Mouse (Mus musculus) heart, embryonic 13.5 days (tissue): ENCODE results near the gene Arhgap31. TPM values are rescaled to one million over a fixed set of nuclear protein-coding genes. Genes with fewer than 3 reads are reported as not detected.

Experiments used
- ATAC-seq: fragments of 200-750 bp; cut with Nextera tagmentation; 2 replicates; pipeline ENCODE4 v1.8.0; 2017; ENCODE audit warnings: moderate TSS enrichment; ENCODE audit not compliant: insufficient number of reproducible peaks, low FRiP score, low TSS enrichment; ENCODE audit errors: extremely low read depth
- H3K27ac ChIP-seq: fragments of 300-500 bp; sonication (generic); replicated peaks from 2 replicates; pipeline ENCODE4 v1.5.1; 2015; ENCODE audit warnings: moderate library complexity, mild to moderate bottlenecking, inconsistent platforms
- H3K27me3 ChIP-seq: fragments of 300-500 bp; sonication (generic); replicated peaks from 2 replicates; pipeline ENCODE4 v1.6.1; 2015; ENCODE audit warnings: mild to moderate bottlenecking, inconsistent platforms
- H3K36me3 ChIP-seq: fragments of 300-500 bp; sonication (generic); 2 replicates; pipeline ENCODE4 v1.6.1; 2015; ENCODE audit warnings: mild to moderate bottlenecking, inconsistent platforms
- H3K4me1 ChIP-seq: fragments of 300-500 bp; sonication (generic); 2 replicates; pipeline ENCODE4 v1.6.1; 2015; ENCODE audit warnings: inconsistent platforms
- H3K4me2 ChIP-seq: fragments of 300-500 bp; sonication (generic); 2 replicates; pipeline ENCODE4 v1.6.1; 2015; ENCODE audit warnings: inconsistent platforms, mild to moderate bottlenecking, moderate library complexity
- H3K4me3 ChIP-seq: fragments of 300-500 bp; sonication (generic); 2 replicates; pipeline ENCODE4 v1.5.1; 2015; ENCODE audit warnings: moderate library complexity, mild to moderate bottlenecking, inconsistent platforms
- H3K9ac ChIP-seq: fragments of 300-500 bp; sonication (generic); 2 replicates; pipeline ENCODE4 v1.6.1; 2015; ENCODE audit warnings: inconsistent platforms, mild to moderate bottlenecking, moderate library complexity
- H3K9me3 ChIP-seq: fragments of 300-500 bp; sonication (generic); 2 replicates; pipeline ENCODE4 v1.6.1; 2016; ENCODE audit warnings: inconsistent platforms
- WGBS: fragments of 180-500 bp; shearing (Covaris S2); methylation state at CpG from one replicate; pipeline ENCODE4 v1.1.7; 2015; ENCODE audit warnings: mixed read lengths; 5-methylcytosine and 5-hydroxymethylcytosine counted together
- polyA plus RNA-seq: library from polyadenylated mRNA; unstranded; fragments of >200 nt; fragmentation: Nextera tagmentation; extraction: Ambion mirVana; gene quantifications from 2 replicates; pipeline ENCODE4 v1.2.1, GENCODE M21; 2015

Gene Arhgap31
- polyA plus RNA-seq, 1 experiment from 2014 or later: 27.9 TPM

DNA sequence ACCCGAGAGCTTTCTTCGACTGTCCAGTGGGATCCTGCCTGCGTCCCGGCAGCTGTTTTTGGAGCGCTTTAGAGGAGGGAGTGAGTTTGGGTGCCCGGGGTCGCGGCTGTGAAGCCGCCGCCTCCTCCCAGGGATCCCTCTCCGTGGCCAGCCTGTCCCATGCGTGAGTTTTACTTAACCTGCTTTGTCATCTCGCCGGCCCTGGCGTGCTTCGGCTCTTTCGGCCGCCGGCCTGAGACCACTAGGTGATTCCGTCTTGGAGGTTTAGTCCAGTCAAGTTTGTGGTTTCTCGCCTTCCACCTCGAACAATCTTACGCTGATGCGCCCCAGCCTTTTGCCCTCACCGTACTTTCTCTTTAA is 150.1 kb downstream of the Arhgap31 start:
- peak overlapping the region; percentile 96 for H3K4me3 ChIP-seq
- peak; percentile 47; the same call in 1 of the 2 replicates for ATAC-seq
- no peaks in the 10 kb centered on the region for H3K9me3 ChIP-seq

DNA sequence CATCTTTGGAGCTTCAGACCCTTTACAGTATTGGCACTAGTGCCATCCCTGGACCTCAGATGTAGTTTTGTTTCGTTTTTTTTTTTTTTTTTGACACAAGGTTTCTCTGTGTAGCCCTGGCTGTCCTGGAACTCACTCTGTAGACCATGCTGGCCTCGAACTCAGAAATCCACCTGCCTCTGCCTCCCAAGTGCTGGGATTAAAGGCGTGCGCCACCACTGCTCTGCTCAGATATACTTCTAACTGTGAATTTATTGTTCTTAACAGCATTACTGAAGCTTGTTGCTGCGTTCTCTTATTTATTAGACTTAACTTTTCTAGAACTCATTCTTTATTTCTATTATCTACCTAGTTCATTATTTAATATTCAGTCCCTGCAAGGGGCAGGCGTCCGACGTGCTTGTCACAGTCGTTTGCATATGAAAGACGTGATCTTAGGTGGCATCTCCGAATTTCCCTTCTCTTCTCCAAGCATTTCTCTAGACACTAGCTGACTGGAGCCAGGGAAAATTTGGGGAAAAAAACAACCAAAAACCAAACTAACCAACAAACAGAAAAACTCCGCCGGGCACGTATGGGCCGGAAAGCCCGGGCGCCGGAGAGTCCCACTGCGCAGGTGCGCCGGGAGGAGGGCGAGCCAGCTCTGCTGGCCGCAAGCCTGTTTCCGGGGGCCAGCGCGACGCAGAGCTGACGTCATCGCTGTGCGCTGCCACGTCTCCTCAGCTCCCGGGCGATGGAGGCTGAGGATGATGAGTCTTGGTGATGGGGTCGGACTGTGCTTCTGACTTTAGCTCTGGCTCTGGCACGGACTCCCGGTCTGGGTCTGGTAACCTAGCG is 150.7 kb downstream of the Arhgap31 start:
- peak; percentile 97 for ATAC-seq
- Histone ChIP-seq H3K27ac (peak overlapping the region; percentile 86), H3K4me3 (peak overlapping the region; percentile 96), H3K9me3 (no peaks in the 10 kb centered on the region), H3K9ac (peak overlapping the region; percentile 96), H3K4me2 (peak overlapping the region; percentile 82), H3K27me3 (peaks cover 26% of the 10 kb centered on the region), H3K36me3 (peaks cover 31% of the 10 kb centered on the region), H3K4me1 (peaks cover 23% of the 10 kb centered on the region)
- WGBS: 7% methylated on average over 37 of the region's 37 CpGs

More for the DNA sequence above, 150.1 kb downstream of the Arhgap31 start:
- Histone ChIP-seq H3K27me3 (peaks cover 26% of the 10 kb centered on the region), H3K4me2 (peak overlapping the region; percentile 82), H3K4me1 (peaks cover 23% of the 10 kb centered on the region), H3K27ac (peak overlapping the region; percentile 86), H3K9ac (peak overlapping the region; percentile 96), H3K36me3 (peaks cover 36% of the 10 kb centered on the region)
- WGBS: under 1% methylated on average over 25 of the region's 25 CpGs

DNA sequence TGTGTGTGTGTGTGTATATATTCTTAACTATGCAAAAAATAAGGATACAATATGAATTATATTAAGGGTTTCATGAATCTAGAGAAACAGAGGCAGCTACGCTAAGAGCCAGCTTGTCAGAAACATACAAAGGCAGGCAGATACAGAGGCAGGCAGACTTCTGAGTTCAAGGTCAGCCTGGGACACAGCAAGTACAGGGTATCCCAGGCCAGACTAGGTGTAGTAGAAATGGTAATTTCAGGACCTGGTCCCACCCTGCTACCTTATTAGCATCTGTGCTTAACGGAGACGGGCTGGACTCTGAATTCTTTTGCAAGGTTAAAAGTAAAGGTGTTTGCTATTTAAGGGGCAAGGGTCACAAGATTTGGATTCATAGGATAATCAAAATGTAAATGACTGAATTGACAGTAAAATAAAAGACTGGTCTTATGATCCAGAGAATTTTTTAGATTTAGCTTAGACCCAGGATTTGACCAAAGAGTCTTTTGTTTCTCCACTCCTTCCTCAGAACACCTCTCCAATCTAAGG is 154.8 kb downstream of the Arhgap31 start, which contains the start of gene Tmem39a:
Gene Tmem39a, plus strand, starts transcription at position 478 of the 528 bp plus-strand sequence.
- H3K4me3 ChIP-seq: no peak within 1 kb of the TSS
- no peaks in the 10 kb centered on the region for H3K36me3 ChIP-seq
- peaks cover under 1% of the 10 kb centered on the region; the same call in 1 of the 2 replicates for H3K4me1 ChIP-seq
- H3K9ac ChIP-seq: no peak within 1 kb of the TSS
- H3K27me3 ChIP-seq: peaks cover 45% of the 10 kb centered on the region
- H3K4me2 ChIP-seq: no peak within 1 kb of the TSS
- H3K9me3 ChIP-seq: no peaks in the 10 kb centered on the region
- ATAC-seq: no peak
- WGBS: 68% methylated on average over 3 of the region's 3 CpGs
- H3K27ac ChIP-seq: no peak within 1 kb of the TSS

DNA sequence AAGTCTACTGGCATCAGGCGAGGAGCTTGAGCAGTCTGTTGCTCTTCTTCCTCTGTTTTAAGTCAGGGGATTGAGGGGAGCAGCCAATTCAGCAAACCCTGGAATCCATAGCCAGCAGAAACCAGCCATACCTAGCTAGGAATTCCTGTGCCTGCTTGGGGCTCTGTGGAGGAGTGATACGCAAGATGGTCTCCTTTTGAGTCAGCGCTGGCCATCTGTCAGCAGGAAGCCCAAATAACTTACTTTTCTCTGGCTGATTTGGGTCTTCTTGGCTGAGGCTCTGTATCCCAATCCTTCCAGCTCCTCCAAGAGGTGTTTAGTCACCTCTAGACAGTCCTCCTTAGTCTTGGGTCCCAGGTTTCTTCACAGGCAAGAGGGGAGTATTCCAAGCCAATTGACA is 157.1 kb downstream of the Arhgap31 start:
- Histone ChIP-seq H3K27me3 (peaks cover 52% of the 10 kb centered on the region), H3K4me1 (no peaks in the 10 kb centered on the region), H3K9ac (no peak overlapping the region), H3K27ac (no peak overlapping the region), H3K4me2 (no peak overlapping the region), H3K36me3 (no peaks in the 10 kb centered on the region), H3K4me3 (no peak overlapping the region), H3K9me3 (no peaks in the 10 kb centered on the region)
- no peak for ATAC-seq
- 82% methylated on average over 3 of the region's 3 CpGs for WGBS

DNA sequence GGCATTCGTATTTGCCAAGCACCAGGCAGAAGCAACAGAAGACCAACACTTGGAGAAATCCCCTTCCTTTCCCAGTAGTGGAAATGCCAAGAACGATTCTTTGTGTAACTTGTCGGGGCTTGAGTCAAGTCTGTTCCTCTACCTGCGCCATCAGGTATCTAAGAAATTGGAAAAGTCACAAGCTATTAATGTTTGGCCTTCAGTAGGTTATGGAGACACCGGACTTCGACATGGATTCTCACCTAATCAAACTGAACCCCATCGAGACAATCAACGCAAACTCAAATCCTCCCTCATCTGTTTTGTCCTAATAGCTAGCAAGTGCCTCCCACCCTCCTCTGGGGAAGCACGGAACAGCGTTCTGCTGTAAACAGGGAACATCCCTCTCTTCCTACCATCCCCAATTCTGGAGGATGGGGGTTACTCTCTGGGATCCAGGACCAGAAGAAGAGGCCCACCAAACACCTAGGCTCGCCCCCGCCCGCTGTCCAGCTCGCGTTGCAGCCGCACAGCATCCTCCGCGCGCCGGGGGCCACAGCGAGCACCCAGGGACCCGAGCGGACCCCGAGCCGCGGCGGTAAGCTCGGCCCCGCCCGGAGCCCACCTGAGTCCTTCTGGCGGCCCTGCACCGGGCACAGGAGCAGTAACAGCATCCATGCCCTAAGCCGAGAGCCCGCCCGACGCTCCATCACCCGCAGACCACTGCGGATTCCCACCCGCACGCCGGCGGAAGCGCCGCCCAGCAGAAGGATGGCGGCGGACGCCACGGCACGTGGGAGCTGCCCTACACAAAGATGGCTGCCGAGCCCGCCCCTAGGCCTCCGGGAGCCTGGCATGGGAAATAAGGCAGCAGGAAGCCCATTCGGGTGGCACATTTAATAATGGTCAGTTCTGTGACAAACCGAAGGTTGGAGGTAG is 163.3 kb downstream of the Arhgap31 start, which contains the start of gene Poglut1:
Gene Poglut1, minus strand, starts transcription at position 780 of the 918 bp plus-strand sequence.
- Histone ChIP-seq H3K27me3 (peaks cover 14% of the 10 kb centered on the region), H3K36me3 (peaks cover 34% of the 10 kb centered on the region), H3K9ac (peak within 1 kb of the TSS; percentile 87), H3K27ac (no peak within 1 kb of the TSS), H3K9me3 (no peaks in the 10 kb centered on the region), H3K4me3 (peak within 1 kb of the TSS; percentile 73), H3K4me2 (peak within 1 kb of the TSS; percentile 90), H3K4me1 (peaks cover 12% of the 10 kb centered on the region)
- 3% methylated on average over 54 of the region's 54 CpGs for WGBS
- ATAC-seq: no peak

Other genes with a start within 250 kb of the Arhgap31 start
- 29.7 and 35.3 TPM in 2 replicates for gene Timmdc1, start 190.6 kb downstream of the Arhgap31 start, polyA plus RNA-seq
- gene Poglut1, start 163.0 kb downstream of the Arhgap31 start, polyA plus RNA-seq: 33.5 and 34.7 TPM in 2 replicates
- gene Tmem39a, start 154.6 kb downstream of the Arhgap31 start, polyA plus RNA-seq: 62.0 and 62.8 TPM in 2 replicates
- gene B4galt4, start 29.0 kb upstream of the Arhgap31 start, polyA plus RNA-seq: 26.9 and 27.3 TPM in 2 replicates
- gene Upk1b, start 87.1 kb upstream of the Arhgap31 start, polyA plus RNA-seq: 17.4 and 19.3 TPM in 2 replicates
- not detected in 2 replicates for gene 4930435E12Rik, start 115.5 kb upstream of the Arhgap31 start, polyA plus RNA-seq
- gene Igsf11, start 179.4 kb upstream of the Arhgap31 start, polyA plus RNA-seq: 0.27 and 0.28 TPM in 2 replicates